In genomic region chr6:56923726-56924707, GRCm38 (mm10) we compare ENCODE assay signal across 8 mouse cellular contexts. TPM values are rescaled to one million over a fixed set of nuclear protein-coding genes. Genes with fewer than 3 reads are reported as not detected.
DNase-seq lines count a peak whose midpoint lies in the region; ATAC-seq and TF ChIP-seq lines count a peak whose summit lies in the region.

Gene Nt5c3, minus strand, starts transcription at chr6:56923932.
Gene Vmn1r4, plus strand, starts transcription at chr6:56924015.

- no peaks in the 10 kb centered on the region for H3K27me3 ChIP-seq in Patski
- 0 out of 2 replicates have a peak, but pooled peaks cover 6% of the 10 kb centered on the region for H3K27me3 ChIP-seq in hindbrain, embryonic 13.5 days

- in situ Hi-C loops in Patski (cut with MboI; ENCODE audit: low pct_unique_long_range_greater_than_20kb): loop anchor here (10.0 kb wide), 1 partner anchor 611 kb away; the partner anchor contains the start of gene Ppm1k

- CTCF ChIA-PET in Patski (lab: Charles Lee): interaction anchor here (1.5 to 1.9 kb wide), 2 partner anchors 15 to 24 kb away, joined by 3 to 6 read pairs; no protein-coding TSS in a partner anchor

- WGBS in hindbrain, embryonic 13.5 days: 3% methylated on average over 64 of the region's 64 CpGs

- peak; percentile 75 for DNase-seq in Patski (ENCODE audit: low read depth, low spot score)
- peak; percentile 94 to 97 for DNase-seq in cerebellum, postnatal 14 days
- DNase-seq in frontal cortex, postnatal 14 days (ENCODE audit: low spot score in 2 of 2): peak; percentile 89 to 92
- peak; percentile 74 to 88 for DNase-seq in layer of hippocampus, postnatal 25 days (ENCODE audit: extremely low spot score in 1 of 2, low spot score in 1 of 2)
- peak; percentile 93 for DNase-seq in lung, postnatal 25 days (ENCODE audit: low spot score)
- DNase-seq in retina, embryonic 14.5 days (ENCODE audit: low spot score): peak; percentile 98
- DNase-seq in thymus, postnatal 4 days: peak; percentile 97

- H3K36me3 ChIP-seq in hindbrain, embryonic 13.5 days: no peaks in the 10 kb centered on the region

- peak within 1 kb of the TSS; percentile 93 for H3K27ac ChIP-seq in hindbrain, embryonic 13.5 days

- no peaks in the 10 kb centered on the region for H3K9me3 ChIP-seq in hindbrain, embryonic 13.5 days

- H3K9ac ChIP-seq in hindbrain, embryonic 13.5 days: peak within 1 kb of the TSS; percentile 86

- H3K4me2 ChIP-seq in hindbrain, embryonic 13.5 days: peak within 1 kb of the TSS; percentile 63

- POLR2A ChIA-PET in Patski (lab: Charles Lee): interaction anchor here (1.0 kb wide), 1 partner anchor 126 kb away, joined by 3 read pairs; the partner anchor contains the start of gene Kbtbd2

- peaks cover 14% of the 10 kb centered on the region for H3K4me1 ChIP-seq in hindbrain, embryonic 13.5 days (replicated peaks)

- no peak for TF ChIP-seq CTCF in Patski (IDR thresholded peaks at IDR 0.05)

- peak within 1 kb of the TSS; percentile 68 for H3K4me3 ChIP-seq in hindbrain, embryonic 13.5 days

- peak; percentile 87 for ATAC-seq in Patski
- peak; percentile 98 for ATAC-seq in hindbrain, embryonic 13.5 days (ENCODE audit: low FRiP score)

RNA-seq across cellular contexts. Expression of gene Nt5c3, which starts in this region (rescaled TPM):
- 37.3 TPM for polyA plus RNA-seq in Patski (2021)
- polyA plus RNA-seq in hindbrain, embryonic 13.5 days (2015; fragmentation: Nextera tagmentation; extraction: Ambion mirVana): 147 and 153 TPM in 2 replicates
- total RNA-seq in layer of hippocampus, postnatal 25 days (2021): 10 to 100 TPM; 40.9 TPM

RNA-seq across cellular contexts. Expression of gene Vmn1r4, which starts in this region (rescaled TPM):
- polyA plus RNA-seq in Patski (2021): 0.10 TPM
- polyA plus RNA-seq in hindbrain, embryonic 13.5 days (2015; fragmentation: Nextera tagmentation; extraction: Ambion mirVana): 0.44 and 0.65 TPM in 2 replicates
- under 1 TPM; 0.16 to 0.22 TPM for total RNA-seq in layer of hippocampus, postnatal 25 days (2021)

Comparison
In these comparisons a context has a peak if more than half of its experiments do, and no peak if none do; other contexts are left out.
1. Peak in every context shown above with its lines: DNase-seq, ATAC-seq, H3K4me3 ChIP-seq and H3K27ac ChIP-seq.